Mouse (Mus musculus) liver, adult 2 months (tissue): ENCODE measurements at regions not wholly inside any gene's neighbourhood (a gene's known extent, or its start where the extent isn't known, plus 50 kb on each side); places are given as distances from the start of the nearest gene placed in this dataset.

ENCODE experiments used
- DNase-seq: peaks from one replicate; pipeline ENCODE4 v3.0.0-alpha.2; 2011; ENCODE audit warnings: low read depth, low spot score; ENCODE audit errors: extremely low read depth
- H3K27ac ChIP-seq: fragments of 200-500 bp; replicated peaks from 2 replicates; pipeline ENCODE4 v1.5.1; 2012; ENCODE audit warnings: low read depth, mild to moderate bottlenecking, control low read depth, inconsistent platforms, low read length; ENCODE audit not compliant: insufficient read depth
- H3K27me3 ChIP-seq: fragments of 200-500 bp; 2 replicates; pipeline ENCODE4 v1.6.1; 2012; ENCODE audit warnings: mild to moderate bottlenecking, moderate library complexity, low read length, inconsistent platforms; ENCODE audit not compliant: control insufficient read depth, insufficient read depth
- H3K36me3 ChIP-seq: fragments of 200-500 bp; 2 replicates; pipeline ENCODE4 v1.6.1; 2012; ENCODE audit warnings: low read length, inconsistent platforms; ENCODE audit not compliant: control insufficient read depth, insufficient read depth
- H3K4me1 ChIP-seq: fragments of 200-500 bp; 2 replicates; pipeline ENCODE4 v1.6.1; 2011; ENCODE audit warnings: low read length; ENCODE audit not compliant: control insufficient read depth, insufficient read depth
- H3K4me3 ChIP-seq: fragments of 200-500 bp; 2 replicates; pipeline ENCODE4 v1.5.1; 2011; ENCODE audit warnings: low read depth, mild to moderate bottlenecking, control low read depth, low read length, moderate library complexity; ENCODE audit not compliant: insufficient read depth
- H3K79me2 ChIP-seq: fragments of 200-500 bp; 2 replicates; pipeline ENCODE4 v1.6.1; 2012; ENCODE audit warnings: inconsistent platforms, mild to moderate bottlenecking, low read length, moderate library complexity; ENCODE audit not compliant: control insufficient read depth, insufficient read depth
- H3K9ac ChIP-seq: fragments of 200-500 bp; 2 replicates; pipeline ENCODE4 v1.6.1; 2012; ENCODE audit warnings: low read depth, mild to moderate bottlenecking, control low read depth, inconsistent platforms, low read length
- CTCF ChIP-seq: fragments of 200-500 bp; IDR thresholded peaks from 2 replicates; pipeline ENCODE4 v1.5.1; 2011; ENCODE audit warnings: low read depth, low read length, control low read depth
- POLR2A ChIP-seq: fragments of 200-500 bp; IDR thresholded peaks from 2 replicates; pipeline ENCODE4 v1.6.1; 2011; ENCODE audit warnings: low read length, control low read depth; ENCODE audit not compliant: insufficient read depth; ENCODE audit errors: extremely low read depth
- WGBS: fragments of 180-500 bp; shearing (Covaris S2); methylation state at CpG from one replicate; pipeline ENCODE4 v1.1.7; 2018; 5-methylcytosine and 5-hydroxymethylcytosine counted together

- Histone ChIP-seq H3K36me3 (no peaks in the 10 kb centered on the region), H3K79me2 (no peaks in the 10 kb centered on the region), H3K9ac (no peak overlapping the region), H3K27me3 (no peaks in the 10 kb centered on the region), H3K4me1 (no peaks in the 10 kb centered on the region), H3K4me3 (no peak overlapping the region), H3K27ac (no peak overlapping the region)
- no peak for TF ChIP-seq CTCF
- no peak for TF ChIP-seq POLR2A
- DNase-seq: no peak
- 69% methylated on average over 12 of the region's 12 CpGs for WGBS
Measured at GRCm38 (mm10) chr13:83997599-83998369, 224.3 kb upstream of the Tmem161b start.

- no peak for DNase-seq
- Histone ChIP-seq H3K4me1 (no peaks in the 10 kb centered on the region), H3K4me3 (no peak overlapping the region), H3K27ac (no peak overlapping the region), H3K36me3 (no peaks in the 10 kb centered on the region), H3K9ac (no peak overlapping the region), H3K27me3 (no peaks in the 10 kb centered on the region), H3K79me2 (no peaks in the 10 kb centered on the region)
- TF ChIP-seq CTCF (no peak), POLR2A (no peak)
- WGBS: 70% methylated on average over 7 of the region's 7 CpGs
Measured at GRCm38 (mm10) chr13:84021771-84022170, 200.3 kb upstream of the Tmem161b start.

GRCm38 (mm10) chr13:84023021-84023420, 199.1 kb upstream of the Tmem161b start:
- no peaks in the 10 kb centered on the region for H3K79me2 ChIP-seq
- TF ChIP-seq POLR2A: no peak
- TF ChIP-seq CTCF: no peak
- H3K9ac ChIP-seq: no peak overlapping the region
- 91% methylated on average over 1 of the region's 1 CpGs for WGBS
- no peaks in the 10 kb centered on the region for H3K4me1 ChIP-seq
- no peak overlapping the region for H3K4me3 ChIP-seq
- DNase-seq: no peak
- no peak overlapping the region for H3K27ac ChIP-seq
- H3K27me3 ChIP-seq: no peaks in the 10 kb centered on the region
- no peaks in the 10 kb centered on the region for H3K36me3 ChIP-seq

- no peak for TF ChIP-seq POLR2A
- TF ChIP-seq CTCF: no peak
- H3K4me1 ChIP-seq: no peaks in the 10 kb centered on the region
- no peak for DNase-seq
- no peak overlapping the region for H3K9ac ChIP-seq
- 83% methylated on average over 5 of the region's 5 CpGs for WGBS
- no peak overlapping the region for H3K4me3 ChIP-seq
- no peaks in the 10 kb centered on the region for H3K79me2 ChIP-seq
- no peaks in the 10 kb centered on the region for H3K36me3 ChIP-seq
- no peak overlapping the region for H3K27ac ChIP-seq
- H3K27me3 ChIP-seq: no peaks in the 10 kb centered on the region
Measured at GRCm38 (mm10) chr13:84023637-84024036, 198.5 kb upstream of the Tmem161b start.

GRCm38 (mm10) chr13:84025348-84025747, 196.7 kb upstream of the Tmem161b start:
- Histone ChIP-seq H3K79me2 (no peaks in the 10 kb centered on the region), H3K27me3 (no peaks in the 10 kb centered on the region), H3K4me1 (no peaks in the 10 kb centered on the region), H3K27ac (no peak overlapping the region), H3K36me3 (no peaks in the 10 kb centered on the region), H3K9ac (no peak overlapping the region), H3K4me3 (no peak overlapping the region)
- TF ChIP-seq POLR2A: no peak
- TF ChIP-seq CTCF: no peak
- no peak for DNase-seq
- WGBS: 88% methylated on average over 2 of the region's 2 CpGs

GRCm38 (mm10) chr13:84047736-84048135, 174.4 kb upstream of the Tmem161b start:
- Histone ChIP-seq H3K36me3 (no peaks in the 10 kb centered on the region), H3K79me2 (no peaks in the 10 kb centered on the region), H3K9ac (no peak overlapping the region), H3K4me3 (no peak overlapping the region), H3K27me3 (peaks cover 2% of the 10 kb centered on the region; the same call in 1 of the 2 replicates), H3K27ac (no peak overlapping the region), H3K4me1 (no peaks in the 10 kb centered on the region)
- DNase-seq: no peak
- TF ChIP-seq CTCF (no peak), POLR2A (no peak)
- WGBS: 76% methylated on average over 6 of the region's 6 CpGs
